ENCODE assay signal across 15 mouse cellular contexts in the genomic region with DNA sequence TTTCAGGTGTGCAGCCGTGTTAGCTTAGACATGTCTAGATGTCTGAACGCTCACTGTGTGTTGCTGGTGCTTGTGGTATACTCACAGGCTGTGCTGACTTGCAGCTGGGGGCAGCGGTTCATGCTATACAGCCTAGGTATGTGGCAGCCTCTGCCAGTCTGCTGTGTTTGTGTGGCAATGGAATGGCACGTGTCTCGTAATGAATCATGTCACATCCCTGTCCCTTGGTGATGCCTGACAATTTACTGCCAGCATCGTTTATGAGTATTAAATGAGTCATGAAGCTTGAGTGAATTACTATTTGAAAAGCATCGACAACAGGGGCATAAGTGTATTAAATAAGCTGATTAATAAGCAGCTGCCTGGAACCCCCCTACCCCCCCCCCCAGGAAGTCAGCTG. TPM values are rescaled to one million over a fixed set of nuclear protein-coding genes. Genes with fewer than 3 reads are reported as not detected.
"Had no signal": no experiment of that assay in that cellular context is flagged by ENCODE, and none has a peak within 500 bp of the region (broad histone marks: within the 10 kb centered on the region; RNA-seq: fewer than 3 reads in every experiment).

No protein-coding gene starts in this region.

- H3K4me2 ChIP-seq: kidney, embryonic 15.5 days; limb, embryonic 12.5 days; liver, embryonic 13.5 days; lung, embryonic 15.5 days; midbrain, embryonic 11.5 days had no signal

- H3K4me1 ChIP-seq: liver, embryonic 13.5 days; megakaryocyte, embryonic 14.5 days had no signal

- H3K9ac ChIP-seq: kidney, embryonic 15.5 days; limb, embryonic 12.5 days; liver, embryonic 13.5 days; liver, postnatal 0 days; lung, embryonic 15.5 days had no signal

- H3K27me3 ChIP-seq: liver, embryonic 13.5 days had no signal

- H3K9me3 ChIP-seq: kidney, embryonic 15.5 days; liver, embryonic 13.5 days; megakaryocyte, embryonic 14.5 days had no signal

- H3K36me3 ChIP-seq: kidney, embryonic 15.5 days; limb, embryonic 12.5 days; liver, embryonic 13.5 days; lung, embryonic 15.5 days had no signal

- DNase-seq: kidney, postnatal 14 days; liver; liver, embryonic 13.5 days; liver, postnatal 0 days; lung, postnatal 14 days; right cerebral cortex, postnatal 4 days; spleen, adult 18-20 months; thymus, adult 18-20 months had no signal

- H3K27ac ChIP-seq: kidney, embryonic 15.5 days; limb, embryonic 12.5 days; liver, embryonic 13.5 days; lung, embryonic 15.5 days; macrophage had no signal

- ATAC-seq: liver, postnatal 0 days had no signal

- H3K4me3 ChIP-seq: kidney, embryonic 15.5 days; limb, embryonic 12.5 days; liver, embryonic 13.5 days; lung, embryonic 15.5 days; megakaryocyte, embryonic 14.5 days had no signal

RNA-seq across cellular contexts. Expression of a gene that starts 9.3 kb away (rescaled TPM):
- polyA plus RNA-seq: liver, embryonic 13.5 days; liver, postnatal 0 days; stomach, embryonic 14.5 days had no signal
